Mouse (Mus musculus) limb, embryonic 14.5 days (tissue): ENCODE measurements around the gene Rbm47. TPM values are rescaled to one million over a fixed set of nuclear protein-coding genes. Genes with fewer than 3 reads are reported as not detected.

ENCODE experiments used
- ATAC-seq: fragments of 200-750 bp; cut with Nextera tagmentation; 2 replicates; pipeline ENCODE4 v1.8.0; 2017; ENCODE audit warnings: low read depth, moderate number of reproducible peaks, moderate TSS enrichment; ENCODE audit not compliant: low FRiP score
- DNase-seq: peaks from one replicate; pipeline ENCODE4 v3.0.0-alpha.2; 2015; ENCODE audit warnings: low spot score
- H3K27ac ChIP-seq: fragments of 300-500 bp; sonication (generic); replicated peaks from 2 replicates; pipeline ENCODE4 v1.5.1; 2014; ENCODE audit warnings: low read depth, mild to moderate bottlenecking, low read length, moderate library complexity, mixed read lengths
- H3K27me3 ChIP-seq: fragments of 300-500 bp; sonication (generic); 2 replicates; pipeline ENCODE4 v1.6.1; 2014; ENCODE audit warnings: low read length, mixed read lengths; ENCODE audit not compliant: control insufficient read depth, insufficient read depth
- H3K36me3 ChIP-seq: fragments of 300-500 bp; sonication (generic); 2 replicates; pipeline ENCODE4 v1.6.1; 2014; ENCODE audit warnings: mild to moderate bottlenecking, low read length, moderate library complexity, mixed read lengths; ENCODE audit not compliant: control insufficient read depth, insufficient read depth
- H3K4me1 ChIP-seq: fragments of 300-500 bp; sonication (generic); 2 replicates; pipeline ENCODE4 v1.6.1; 2014; ENCODE audit warnings: antibody characterized with exemption, low read length, mixed read lengths; ENCODE audit not compliant: control insufficient read depth, insufficient read depth
- H3K4me2 ChIP-seq: fragments of 300-500 bp; sonication (generic); replicated peaks from 2 replicates; pipeline ENCODE4 v1.6.1; 2014; ENCODE audit warnings: low read depth, mild to moderate bottlenecking, low read length, moderate library complexity; ENCODE audit not compliant: severe bottlenecking
- H3K4me3 ChIP-seq: fragments of 300-500 bp; sonication (generic); replicated peaks from 2 replicates; pipeline ENCODE4 v1.5.1; 2014; ENCODE audit warnings: low read length
- H3K9ac ChIP-seq: fragments of 300-500 bp; sonication (generic); 2 replicates; pipeline ENCODE4 v1.6.1; 2014; ENCODE audit warnings: mild to moderate bottlenecking, low read depth, low read length, moderate library complexity; ENCODE audit not compliant: severe bottlenecking
- H3K9me3 ChIP-seq: fragments of 300-500 bp; sonication (generic); 2 replicates; pipeline ENCODE4 v1.6.1; 2016; ENCODE audit warnings: low read length; ENCODE audit not compliant: control insufficient read depth
- POLR2A ChIP-seq: fragments of 200-500 bp; IDR thresholded peaks from 2 replicates; pipeline ENCODE4 v1.8.0; 2012; ENCODE audit warnings: inconsistent platforms, mild to moderate bottlenecking, moderate library complexity, borderline replicate concordance; ENCODE audit not compliant: insufficient read depth, insufficient read length; ENCODE audit errors: extremely low read depth
- WGBS: fragments of 180-500 bp; shearing (Covaris S2); extraction: QIAGEN DNeasy Blood & Tissue Kit; methylation state at CpG from one replicate; pipeline ENCODE4 v1.1.7; 2014; 5-methylcytosine and 5-hydroxymethylcytosine counted together
- polyA plus RNA-seq, 2 experiments: library from polyadenylated mRNA; depleted of rRNA in 1 of 2; stranded (reverse) in 1 of 2; unstranded in 1 of 2; fragments of >200 nt; fragmentation: Nextera tagmentation in 1 of 2; extraction: Ambion mirVana in 1 of 2; gene quantifications; 2 replicates each; pipeline versions ENCODE4 v1.2.1 to v1.2.3; 2012 to 2014

Gene Rbm47
- polyA plus RNA-seq, 2 experiments = 2.5 to 5.2 TPM

GRCm38 (mm10) chr5:66086952-66087351 lies 86.0 kb downstream of the Rbm47 start:
- Histone ChIP-seq H3K4me3 (no peak overlapping the region), H3K4me2 (no peak overlapping the region), H3K27me3 (no peaks in the 10 kb centered on the region), H3K4me1 (peaks cover 4% of the 10 kb centered on the region; the same call in 1 of the 2 replicates), H3K36me3 (no peaks in the 10 kb centered on the region), H3K9ac (no peak overlapping the region), H3K27ac (no peak overlapping the region), H3K9me3 (no peaks in the 10 kb centered on the region)
- ATAC-seq = no peak
- 90% methylated on average over 9 of the region's 9 CpGs for WGBS
- TF ChIP-seq POLR2A = no peak
- no peak for DNase-seq

- H3K27ac ChIP-seq = no peak overlapping the region
- H3K27me3 ChIP-seq = no peaks in the 10 kb centered on the region
- no peak for ATAC-seq
- no peaks in the 10 kb centered on the region for H3K36me3 ChIP-seq
- no peaks in the 10 kb centered on the region for H3K9me3 ChIP-seq
- H3K9ac ChIP-seq = no peak overlapping the region
- H3K4me2 ChIP-seq = no peak overlapping the region
- TF ChIP-seq POLR2A = no peak
- H3K4me3 ChIP-seq = no peak overlapping the region
- peaks cover 4% of the 10 kb centered on the region; the same call in 1 of the 2 replicates for H3K4me1 ChIP-seq
- 95% methylated on average over 1 of the region's 1 CpGs for WGBS
- DNase-seq = no peak
Measured at GRCm38 (mm10) chr5:66086304-66086703, 86.6 kb downstream of the Rbm47 start.

- no peak overlapping the region for H3K4me3 ChIP-seq
- ATAC-seq (no peak), DNase-seq (peak; percentile 53)
- no peak overlapping the region for H3K27ac ChIP-seq
- WGBS = 17% methylated on average over 4 of the region's 4 CpGs
- H3K9me3 ChIP-seq = no peaks in the 10 kb centered on the region
- H3K27me3 ChIP-seq = no peaks in the 10 kb centered on the region
- no peaks in the 10 kb centered on the region for H3K36me3 ChIP-seq
- no peak overlapping the region for H3K4me2 ChIP-seq
- H3K4me1 ChIP-seq = peaks cover 4% of the 10 kb centered on the region; the same call in 1 of the 2 replicates
- TF ChIP-seq POLR2A = no peak
- no peak overlapping the region for H3K9ac ChIP-seq
Measured at GRCm38 (mm10) chr5:66085478-66085877, 87.4 kb downstream of the Rbm47 start.

- TF ChIP-seq POLR2A = no peak
- Histone ChIP-seq H3K27ac (no peak overlapping the region), H3K36me3 (no peaks in the 10 kb centered on the region), H3K4me1 (peaks cover 4% of the 10 kb centered on the region; the same call in 1 of the 2 replicates), H3K4me2 (no peak overlapping the region), H3K4me3 (no peak overlapping the region), H3K9me3 (no peaks in the 10 kb centered on the region), H3K27me3 (no peaks in the 10 kb centered on the region), H3K9ac (no peak overlapping the region)
- 87% methylated on average over 3 of the region's 3 CpGs for WGBS
- DNase-seq = no peak
- no peak for ATAC-seq
Measured at GRCm38 (mm10) chr5:66084541-66084940, 88.4 kb downstream of the Rbm47 start.

GRCm38 (mm10) chr5:66083350-66083749 lies 89.6 kb downstream of the Rbm47 start:
- H3K4me3 ChIP-seq = no peak overlapping the region
- no peak for TF ChIP-seq POLR2A
- H3K27me3 ChIP-seq = no peaks in the 10 kb centered on the region
- no peaks in the 10 kb centered on the region for H3K36me3 ChIP-seq
- no peaks in the 10 kb centered on the region for H3K9me3 ChIP-seq
- peaks cover 4% of the 10 kb centered on the region; the same call in 1 of the 2 replicates for H3K4me1 ChIP-seq
- ATAC-seq (no peak), DNase-seq (no peak)
- H3K27ac ChIP-seq = no peak overlapping the region
- 40% methylated on average over 7 of the region's 7 CpGs for WGBS
- no peak overlapping the region for H3K9ac ChIP-seq
- H3K4me2 ChIP-seq = no peak overlapping the region

- H3K4me1 ChIP-seq = peaks cover 4% of the 10 kb centered on the region; the same call in 1 of the 2 replicates
- ATAC-seq (no peak), DNase-seq (no peak)
- H3K4me3 ChIP-seq = no peak overlapping the region
- H3K27me3 ChIP-seq = no peaks in the 10 kb centered on the region
- H3K27ac ChIP-seq = no peak overlapping the region
- H3K9ac ChIP-seq = no peak overlapping the region
- no peak overlapping the region for H3K4me2 ChIP-seq
- H3K9me3 ChIP-seq = no peaks in the 10 kb centered on the region
- WGBS = 62% methylated on average over 11 of the region's 11 CpGs
- no peaks in the 10 kb centered on the region for H3K36me3 ChIP-seq
- TF ChIP-seq POLR2A = no peak
Measured at GRCm38 (mm10) chr5:66082229-66082572, 90.7 kb downstream of the Rbm47 start.
